Mouse (Mus musculus): ENCODE data around the gene Bola2.
"Not testable (repeated sequence)": the region's sequence is repeated elsewhere in the genome, so short reads cannot be mapped to it uniquely, and the experiment has no call there.

The Bola2 gene

GRCm38 (mm10) chr7:126708175-126708952 lies 13.2 kb downstream of the Bola2 start:
- no peak for DNase-seq (ENCODE audit: low spot score in 2 of 2)

GRCm38 (mm10) chr7:126710266-126710665 lies 15.1 kb downstream of the Bola2 start:
- no peak for DNase-seq (ENCODE audit: low spot score in 2 of 2)

GRCm38 (mm10) chr7:126711910-126712309 lies 16.7 kb downstream of the Bola2 start:
- no peak for DNase-seq (ENCODE audit: low spot score in 2 of 2)

- DNase-seq (ENCODE audit: low spot score in 2 of 2): no peak
Measured at GRCm38 (mm10) chr7:126715679-126716078, 20.5 kb downstream of the Bola2 start.

- DNase-seq (ENCODE audit: low spot score in 2 of 2): no peak
Measured at GRCm38 (mm10) chr7:126717566-126717965, 22.4 kb downstream of the Bola2 start.

GRCm38 (mm10) chr7:126718787-126719337 lies 23.7 kb downstream of the Bola2 start:
- peak in 1 of 2 experiments; percentile 50 for DNase-seq (ENCODE audit: low spot score in 2 of 2)

GRCm38 (mm10) chr7:126721635-126722034 lies 26.4 kb downstream of the Bola2 start:
- no peak for DNase-seq (ENCODE audit: low spot score in 2 of 2)

GRCm38 (mm10) chr7:126725077-126725476 lies 29.9 kb downstream of the Bola2 start:
- no peak for DNase-seq (ENCODE audit: low spot score in 2 of 2)

GRCm38 (mm10) chr7:126725667-126726066 lies 30.5 kb downstream of the Bola2 start:
- DNase-seq (ENCODE audit: low spot score in 2 of 2): no peak

- DNase-seq (ENCODE audit: low spot score in 2 of 2): not testable (repeated sequence)
Measured at GRCm38 (mm10) chr7:126730256-126730789, 35.1 kb downstream of the Bola2 start.

GRCm38 (mm10) chr7:126736122-126736521 lies 40.9 kb downstream of the Bola2 start:
- DNase-seq (ENCODE audit: low spot score in 2 of 2): no peak

GRCm38 (mm10) chr7:126739551-126739950 lies 44.4 kb downstream of the Bola2 start:
- peak; percentile 72 to 77 for DNase-seq (ENCODE audit: low spot score in 2 of 2)

- DNase-seq (ENCODE audit: low spot score in 2 of 2): no peak
Measured at GRCm38 (mm10) chr7:126740132-126740735, 45.0 kb downstream of the Bola2 start.

GRCm38 (mm10) chr7:126740977-126741376 lies 45.8 kb downstream of the Bola2 start:
- DNase-seq (ENCODE audit: low spot score in 2 of 2): no peak

GRCm38 (mm10) chr7:126741452-126741851 lies 46.3 kb downstream of the Bola2 start:
- DNase-seq (ENCODE audit: low spot score in 2 of 2): no peak

GRCm38 (mm10) chr7:126741964-126742482 lies 46.8 kb downstream of the Bola2 start:
- DNase-seq (ENCODE audit: low spot score in 2 of 2): no peak

- no peak for DNase-seq (ENCODE audit: low spot score in 2 of 2)
Measured at GRCm38 (mm10) chr7:126746066-126746465, 50.9 kb downstream of the Bola2 start.

GRCm38 (mm10) chr7:126746798-126747197 lies 51.6 kb downstream of the Bola2 start:
- no peak for DNase-seq (ENCODE audit: low spot score in 2 of 2)

GRCm38 (mm10) chr7:126748824-126749223 lies 53.6 kb downstream of the Bola2 start:
- DNase-seq (ENCODE audit: low spot score in 2 of 2): no peak
